Mouse (Mus musculus) liver, adult 2 months (tissue): ENCODE measurements around the gene Ccdc169. TPM values are rescaled to one million over a fixed set of nuclear protein-coding genes. Genes with fewer than 3 reads are reported as not detected.

Source experiments
- DNase-seq: peaks from one replicate; pipeline ENCODE4 v3.0.0-alpha.2; 2011; ENCODE audit warnings: low read depth, low spot score; ENCODE audit errors: extremely low read depth
- H3K27ac ChIP-seq: fragments of 200-500 bp; replicated peaks from 2 replicates; pipeline ENCODE4 v1.5.1; 2012; ENCODE audit warnings: low read depth, mild to moderate bottlenecking, control low read depth, inconsistent platforms, low read length; ENCODE audit not compliant: insufficient read depth
- H3K27me3 ChIP-seq: fragments of 200-500 bp; 2 replicates; pipeline ENCODE4 v1.6.1; 2012; ENCODE audit warnings: mild to moderate bottlenecking, moderate library complexity, low read length, inconsistent platforms; ENCODE audit not compliant: control insufficient read depth, insufficient read depth
- H3K36me3 ChIP-seq: fragments of 200-500 bp; 2 replicates; pipeline ENCODE4 v1.6.1; 2012; ENCODE audit warnings: low read length, inconsistent platforms; ENCODE audit not compliant: control insufficient read depth, insufficient read depth
- H3K4me1 ChIP-seq: fragments of 200-500 bp; 2 replicates; pipeline ENCODE4 v1.6.1; 2011; ENCODE audit warnings: low read length; ENCODE audit not compliant: control insufficient read depth, insufficient read depth
- H3K4me3 ChIP-seq: fragments of 200-500 bp; 2 replicates; pipeline ENCODE4 v1.5.1; 2011; ENCODE audit warnings: low read depth, mild to moderate bottlenecking, control low read depth, low read length, moderate library complexity; ENCODE audit not compliant: insufficient read depth
- H3K79me2 ChIP-seq: fragments of 200-500 bp; 2 replicates; pipeline ENCODE4 v1.6.1; 2012; ENCODE audit warnings: inconsistent platforms, mild to moderate bottlenecking, low read length, moderate library complexity; ENCODE audit not compliant: control insufficient read depth, insufficient read depth
- H3K9ac ChIP-seq: fragments of 200-500 bp; 2 replicates; pipeline ENCODE4 v1.6.1; 2012; ENCODE audit warnings: low read depth, mild to moderate bottlenecking, control low read depth, inconsistent platforms, low read length
- CTCF ChIP-seq: fragments of 200-500 bp; IDR thresholded peaks from 2 replicates; pipeline ENCODE4 v1.5.1; 2011; ENCODE audit warnings: low read depth, low read length, control low read depth
- POLR2A ChIP-seq: fragments of 200-500 bp; IDR thresholded peaks from 2 replicates; pipeline ENCODE4 v1.6.1; 2011; ENCODE audit warnings: low read length, control low read depth; ENCODE audit not compliant: insufficient read depth; ENCODE audit errors: extremely low read depth
- WGBS: fragments of 180-500 bp; shearing (Covaris S2); methylation state at CpG from one replicate; pipeline ENCODE4 v1.1.7; 2018; 5-methylcytosine and 5-hydroxymethylcytosine counted together
- polyA plus RNA-seq: library from polyadenylated mRNA; depleted of rRNA; stranded (reverse); fragments of >200 nt; gene quantifications from 2 replicates; pipeline ENCODE4 v1.2.3, GENCODE M21; 2012; rRNA removed
- total RNA-seq: library from RNA; depleted of rRNA; stranded (reverse); fragments of >200 nt; gene quantifications from 2 replicates; pipeline ENCODE4 v1.2.3, GENCODE M21; 2014; rRNA removed

Gene Ccdc169
- total RNA-seq: 0.09 and 0.40 TPM in 2 replicates
- not detected in 2 replicates for polyA plus RNA-seq

DNA sequence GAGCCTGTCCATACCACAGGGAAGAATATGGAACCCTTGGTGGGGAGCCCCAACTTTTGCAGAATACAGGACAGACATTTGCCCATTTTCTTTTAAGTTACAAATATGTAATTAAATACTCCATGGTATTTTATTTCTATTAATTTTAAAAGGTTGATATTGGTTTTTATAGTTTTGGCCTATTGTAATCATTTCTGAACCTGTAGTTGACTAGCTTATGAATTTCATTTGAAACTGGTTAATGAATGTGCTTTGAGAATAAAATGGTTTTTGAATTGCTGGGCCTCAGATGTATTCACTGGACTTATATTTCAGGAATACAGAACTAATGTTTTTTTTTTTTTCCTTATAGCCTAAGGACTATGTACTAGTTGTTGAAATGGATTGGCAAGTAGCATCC is at the start of gene Ccdc169:
TSS of gene Ccdc169 (plus strand) at position 301 of the 400 bp plus-strand sequence.
- Histone ChIP-seq H3K4me3 (no peak within 1 kb of the TSS), H3K36me3 (peaks cover 29% of the 10 kb centered on the region), H3K27ac (no peak within 1 kb of the TSS), H3K27me3 (no peaks in the 10 kb centered on the region), H3K79me2 (no peaks in the 10 kb centered on the region), H3K9ac (no peak within 1 kb of the TSS), H3K4me1 (peaks cover 3% of the 10 kb centered on the region; the same call in 1 of the 2 replicates)
- no peak for TF ChIP-seq CTCF
- no peak for TF ChIP-seq POLR2A
- DNase-seq: no peak

DNA sequence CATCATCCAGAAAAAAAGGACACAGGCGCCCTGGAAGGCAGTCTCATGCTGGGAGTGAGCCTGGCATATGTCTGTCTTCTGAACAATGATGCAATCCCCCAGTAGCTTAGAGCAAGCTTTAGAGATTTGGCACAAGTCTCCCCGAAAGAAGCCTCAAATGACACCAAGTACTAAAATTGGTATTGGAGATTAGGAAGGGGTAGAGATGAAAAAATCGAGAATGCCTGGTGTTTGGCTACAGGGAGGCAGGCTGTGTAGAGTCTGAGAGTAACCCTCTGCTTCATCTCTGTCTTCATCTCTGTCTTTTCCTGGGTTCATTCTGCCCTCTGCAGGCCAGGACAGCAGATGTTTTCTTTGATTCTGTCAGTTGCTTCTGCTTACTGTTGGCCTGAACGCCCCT is 49.8 kb upstream of the Ccdc169 start:
- no peak for TF ChIP-seq CTCF
- no peak for TF ChIP-seq POLR2A
- H3K27ac ChIP-seq: no peak overlapping the region
- 64% methylated on average over 4 of the region's 4 CpGs for WGBS
- no peak overlapping the region for H3K9ac ChIP-seq
- no peaks in the 10 kb centered on the region for H3K4me1 ChIP-seq
- no peak for DNase-seq
- H3K36me3 ChIP-seq: no peaks in the 10 kb centered on the region
- no peaks in the 10 kb centered on the region for H3K79me2 ChIP-seq
- no peak overlapping the region for H3K4me3 ChIP-seq
- H3K27me3 ChIP-seq: no peaks in the 10 kb centered on the region

DNA sequence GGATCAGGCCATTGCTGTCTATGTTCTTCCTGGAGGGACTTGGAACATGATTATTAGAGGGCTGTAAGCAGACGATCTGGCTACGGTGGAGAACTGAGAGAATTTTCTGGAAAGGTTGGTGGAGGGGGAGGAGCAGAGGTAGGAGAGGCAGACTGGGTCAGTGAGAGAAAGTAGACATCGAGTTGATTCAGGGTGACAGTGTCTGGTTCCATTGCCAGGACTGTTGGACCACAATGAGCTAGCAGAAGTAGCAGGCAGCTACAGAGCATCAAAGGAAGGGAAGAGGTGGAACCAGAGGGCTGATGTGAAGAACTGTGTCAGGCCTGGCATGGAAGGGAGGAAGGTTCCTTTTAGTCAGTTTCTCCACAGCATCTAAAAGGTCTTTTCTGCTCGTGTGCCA is 48.8 kb upstream of the Ccdc169 start:
- no peaks in the 10 kb centered on the region for H3K79me2 ChIP-seq
- TF ChIP-seq CTCF (no peak), POLR2A (no peak)
- no peaks in the 10 kb centered on the region for H3K4me1 ChIP-seq
- no peaks in the 10 kb centered on the region for H3K27me3 ChIP-seq
- no peak overlapping the region for H3K27ac ChIP-seq
- H3K4me3 ChIP-seq: no peak overlapping the region
- no peak overlapping the region for H3K9ac ChIP-seq
- H3K36me3 ChIP-seq: no peaks in the 10 kb centered on the region
- DNase-seq: no peak
- 54% methylated on average over 4 of the region's 4 CpGs for WGBS

DNA sequence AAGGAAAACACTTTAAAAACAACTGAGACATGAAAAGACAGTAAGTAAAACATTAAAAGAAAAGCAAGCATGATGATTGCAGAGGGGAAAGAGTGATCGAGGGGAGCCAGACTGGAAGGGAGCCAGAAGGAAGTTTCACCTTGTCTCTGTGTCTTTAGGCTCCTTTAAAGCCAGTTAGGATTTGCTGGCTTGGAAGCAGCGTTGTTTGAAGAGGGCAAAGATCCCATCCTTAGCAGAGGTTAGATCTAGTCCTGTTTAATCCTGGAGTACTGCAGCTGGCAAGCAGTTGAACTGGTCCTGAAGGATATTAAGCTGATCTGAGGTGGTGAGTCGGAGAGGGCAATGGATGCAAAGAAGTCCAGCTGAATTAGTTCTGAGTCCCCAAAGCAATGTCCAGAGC is 48.3 kb upstream of the Ccdc169 start:
- Histone ChIP-seq H3K27me3 (no peaks in the 10 kb centered on the region), H3K4me3 (no peak overlapping the region), H3K27ac (no peak overlapping the region), H3K36me3 (no peaks in the 10 kb centered on the region), H3K9ac (no peak overlapping the region), H3K4me1 (no peaks in the 10 kb centered on the region), H3K79me2 (no peaks in the 10 kb centered on the region)
- TF ChIP-seq POLR2A: no peak
- TF ChIP-seq CTCF: no peak
- no peak for DNase-seq
- 51% methylated on average over 3 of the region's 3 CpGs for WGBS

DNA sequence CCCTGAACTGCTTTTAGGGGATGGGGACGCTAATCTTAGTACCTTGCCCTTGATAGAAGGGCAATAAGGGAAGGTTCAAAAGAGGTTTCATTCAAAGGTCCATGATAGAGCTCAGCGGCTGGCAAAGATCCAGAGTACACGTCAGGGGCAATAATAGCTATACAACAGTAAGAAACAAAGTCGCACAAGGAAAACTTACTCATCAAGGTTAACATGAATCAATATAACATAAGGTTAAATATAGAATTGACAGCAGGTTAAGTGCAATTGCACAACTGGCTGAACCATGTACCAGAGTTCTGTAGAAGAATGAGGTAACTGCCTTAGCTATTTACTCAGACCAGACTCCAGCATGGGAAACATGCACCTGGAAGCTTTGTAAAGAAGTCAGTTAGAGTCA is 47.8 kb upstream of the Ccdc169 start:
- Histone ChIP-seq H3K4me1 (no peaks in the 10 kb centered on the region), H3K4me3 (no peak overlapping the region), H3K79me2 (no peaks in the 10 kb centered on the region), H3K9ac (no peak overlapping the region), H3K27me3 (no peaks in the 10 kb centered on the region), H3K27ac (no peak overlapping the region), H3K36me3 (no peaks in the 10 kb centered on the region)
- 30% methylated on average over 4 of the region's 4 CpGs for WGBS
- DNase-seq: peak; percentile 13
- TF ChIP-seq CTCF (no peak), POLR2A (no peak)

GRCm38 (mm10) chr3:55093161-55093560 is 44.0 kb upstream of the Ccdc169 start:
- H3K27me3 ChIP-seq: no peaks in the 10 kb centered on the region
- H3K36me3 ChIP-seq: no peaks in the 10 kb centered on the region

More at GRCm38 (mm10) chr3:55093161-55093560, 44.0 kb upstream of the Ccdc169 start:
- 79% methylated on average over 1 of the region's 1 CpGs for WGBS
- Histone ChIP-seq H3K9ac (no peak overlapping the region), H3K4me1 (no peaks in the 10 kb centered on the region), H3K4me3 (no peak overlapping the region), H3K27ac (no peak overlapping the region), H3K79me2 (no peaks in the 10 kb centered on the region)
- no peak for DNase-seq
- no peak for TF ChIP-seq POLR2A
- TF ChIP-seq CTCF: no peak
